Mouse (Mus musculus): Measurements from ENCODE around the gene Nphp4.
"Not testable (repeated sequence)": the region's sequence is repeated elsewhere in the genome, so short reads cannot be mapped to it uniquely, and the experiment has no call there.

Nphp4 gene

DNA sequence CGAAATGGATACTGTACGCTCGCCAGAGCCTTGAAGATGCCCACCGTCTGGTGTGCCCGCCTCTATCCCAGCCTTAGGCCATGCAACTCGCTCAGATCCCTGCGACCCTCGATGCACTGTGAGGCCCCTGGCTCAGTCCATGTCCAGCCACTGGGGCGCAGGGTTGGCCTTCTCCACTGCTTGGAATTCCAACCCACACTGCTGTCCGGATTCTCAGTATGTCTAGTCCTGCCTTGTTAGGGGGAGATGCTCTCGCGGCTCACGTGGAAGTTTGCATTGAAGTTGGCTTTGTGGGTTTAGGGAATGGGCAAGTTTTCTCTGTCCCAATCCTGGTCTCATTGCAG, 1.7 kb downstream of the Nphp4 start:
- no peak for DNase-seq (ENCODE audit: low spot score in 2 of 2)

DNA sequence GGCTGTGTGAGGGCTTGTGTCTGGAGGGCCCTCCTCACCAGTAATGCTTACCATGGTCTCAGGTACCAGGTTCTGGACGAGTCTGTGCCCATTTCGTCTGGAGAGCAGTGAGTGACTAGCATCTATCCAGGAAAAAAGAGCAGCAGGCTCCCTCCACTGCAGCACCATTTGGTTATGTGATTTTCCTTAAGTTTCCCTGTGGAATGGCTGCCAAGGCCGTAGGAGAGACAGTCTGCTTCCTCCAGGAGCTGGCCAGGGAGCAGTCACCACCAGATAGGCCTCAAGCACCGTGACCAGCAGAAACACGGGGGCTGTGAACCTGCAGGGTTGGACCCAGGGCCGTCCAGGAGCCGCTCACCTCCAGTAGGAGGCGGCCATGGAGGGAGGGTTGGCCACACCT, 3.9 kb downstream of the Nphp4 start:
- DNase-seq (ENCODE audit: low spot score in 2 of 2) = no peak

DNA sequence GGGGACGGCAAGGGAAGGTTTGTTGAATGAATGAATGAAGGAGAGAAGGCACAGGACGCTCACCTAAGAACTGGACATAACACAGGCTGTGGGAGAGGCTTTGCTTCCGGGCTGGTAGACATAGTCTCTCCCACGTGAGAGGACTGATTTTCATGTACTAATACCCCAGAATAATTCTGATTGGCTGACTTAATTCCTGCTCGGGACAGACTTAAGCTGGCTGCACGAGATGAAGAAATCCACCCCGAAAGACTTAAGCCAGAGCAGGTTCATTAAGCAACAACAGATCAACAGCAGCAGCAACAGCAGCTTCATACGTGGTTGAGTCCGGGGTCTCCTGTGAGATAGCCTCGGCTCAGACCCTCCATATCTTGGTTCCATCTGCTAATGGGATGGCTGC, 11.5 kb downstream of the Nphp4 start:
- no peak for DNase-seq (ENCODE audit: low spot score in 2 of 2)

DNA sequence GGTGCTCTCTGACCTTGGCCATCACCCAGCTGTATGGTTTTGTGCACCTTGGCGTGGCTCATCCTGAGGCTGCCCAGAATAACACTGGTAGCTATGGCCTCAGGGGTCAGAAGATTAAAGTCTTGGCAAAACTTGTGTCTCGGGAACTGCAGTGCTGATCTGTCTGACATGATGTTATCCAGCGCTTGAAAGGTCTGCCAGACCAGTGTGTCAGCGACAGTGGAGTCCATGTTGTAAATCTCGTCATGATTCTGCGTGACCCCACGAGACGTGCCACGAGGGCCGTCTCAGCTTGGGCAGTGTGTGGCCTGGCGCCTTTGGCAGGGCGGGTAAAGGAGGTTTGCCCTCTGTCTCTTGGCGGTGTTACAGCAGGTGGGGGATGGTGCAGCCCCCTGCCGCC, 13.8 kb downstream of the Nphp4 start:
- no peak for DNase-seq (ENCODE audit: low spot score in 2 of 2)

DNA sequence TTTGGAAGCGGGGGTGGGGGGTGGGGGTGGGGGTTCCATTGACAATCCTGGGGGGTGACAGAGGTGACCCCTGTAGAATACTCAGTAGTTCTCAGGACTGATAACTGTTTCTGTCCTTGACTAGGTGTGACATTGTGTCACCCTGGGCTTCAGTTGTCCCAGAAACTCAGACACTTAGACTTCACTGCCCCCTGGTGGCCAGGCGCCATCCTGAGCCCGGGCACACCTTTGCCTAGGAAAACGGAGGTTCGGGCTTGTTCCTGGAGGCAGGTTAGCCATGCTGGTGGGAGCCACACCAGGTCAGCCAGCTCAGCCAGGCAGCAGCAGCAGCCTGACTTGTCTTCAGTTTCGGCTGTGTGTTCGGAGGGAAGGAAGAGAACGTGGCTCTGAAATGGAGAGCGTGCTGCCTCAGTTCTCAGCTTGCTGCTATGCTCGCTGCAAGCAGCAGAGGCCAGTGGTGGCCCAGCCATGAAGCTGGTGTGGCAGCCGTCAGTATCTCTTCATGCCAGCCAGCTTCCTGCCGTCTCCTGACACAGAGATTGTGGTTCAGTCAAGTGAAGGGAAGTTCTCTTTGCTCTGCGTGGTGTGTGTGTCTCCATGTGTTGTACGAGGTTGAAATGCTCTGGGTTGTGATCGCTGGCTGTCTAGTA, 14.9 kb downstream of the Nphp4 start:
- peak; percentile 71 to 81 for DNase-seq (ENCODE audit: low spot score in 2 of 2)

DNA sequence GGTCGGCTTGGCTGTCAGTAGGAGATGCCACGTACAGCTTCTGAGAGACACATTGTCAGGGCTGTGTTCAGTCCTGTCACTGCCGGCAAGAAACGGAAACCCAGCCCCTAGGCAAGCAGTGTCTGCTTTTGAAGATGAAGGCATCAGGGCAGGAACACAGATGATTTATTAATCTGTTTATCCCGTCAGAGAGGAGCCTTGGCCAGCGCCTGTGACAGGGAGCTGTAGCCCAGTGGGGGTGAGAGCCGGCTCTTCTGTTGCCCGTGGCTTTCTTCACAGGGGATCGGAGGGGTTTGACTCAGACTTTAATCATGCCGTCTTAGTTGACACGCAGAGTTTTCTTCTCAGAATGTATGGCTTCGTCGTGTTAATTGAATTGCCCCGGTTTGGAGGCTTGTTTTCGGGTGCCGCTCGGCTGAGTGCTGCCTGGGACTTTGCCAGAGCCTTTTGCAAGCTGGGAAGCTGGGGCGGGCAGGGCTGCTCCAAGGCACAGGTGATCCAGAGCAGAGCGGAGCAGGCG, 17.9 kb downstream of the Nphp4 start:
- DNase-seq (ENCODE audit: low spot score in 2 of 2) = no peak

DNA sequence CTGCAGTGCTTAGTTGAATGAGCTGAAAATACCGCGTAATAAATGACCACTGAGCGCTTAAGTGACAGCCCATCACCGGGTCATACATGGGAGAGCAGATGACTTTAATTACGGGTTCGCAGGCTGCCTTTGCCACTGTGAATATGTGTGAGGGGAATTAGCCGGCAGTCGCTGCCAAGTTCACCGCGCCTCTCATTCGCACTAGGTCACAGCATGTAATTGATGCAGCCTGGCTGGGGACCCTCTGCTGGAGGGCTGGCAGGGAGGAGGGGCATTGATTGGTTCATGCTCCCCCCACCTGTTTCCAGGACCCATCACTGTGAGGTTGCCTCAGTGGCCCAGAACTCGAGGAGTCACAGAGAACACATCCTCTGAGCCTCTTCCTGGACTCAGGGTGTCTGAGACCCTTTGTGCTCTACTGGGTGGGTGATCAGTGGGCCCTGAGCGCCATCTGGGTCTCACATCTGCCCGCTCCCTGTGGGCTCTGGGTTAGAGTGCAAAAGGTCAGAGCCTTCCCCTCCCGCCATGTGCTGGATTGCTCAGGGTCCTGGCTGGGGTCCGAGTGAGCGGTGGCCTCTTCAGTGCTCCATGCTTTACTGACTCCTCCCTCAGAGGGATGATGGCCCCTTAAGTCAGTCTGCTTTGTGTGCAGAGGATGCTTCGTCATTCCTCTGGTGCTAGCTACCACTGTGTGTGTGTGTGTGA, 35.9 kb downstream of the Nphp4 start:
- no peak for DNase-seq (ENCODE audit: low spot score in 2 of 2)

DNA sequence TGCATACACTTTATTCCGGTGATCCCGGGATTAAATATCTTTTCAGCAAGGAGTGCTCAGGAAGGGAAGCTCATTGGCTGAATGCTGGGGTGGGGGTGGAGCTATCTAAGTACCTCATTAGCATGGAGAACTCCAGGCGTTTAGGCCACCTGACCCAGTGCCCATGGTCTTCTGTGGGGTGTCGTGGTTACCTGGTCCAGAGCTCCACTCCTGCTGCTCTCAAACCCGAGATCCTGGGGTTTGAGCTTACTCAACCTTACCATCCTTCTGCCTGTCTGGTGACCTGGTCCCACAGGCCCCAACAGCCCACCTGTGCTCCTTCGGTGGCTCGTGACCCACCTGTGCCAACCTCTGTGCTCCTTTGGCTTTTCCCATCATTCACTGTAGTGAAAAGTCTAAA, 38.4 kb downstream of the Nphp4 start:
- no peak for DNase-seq (ENCODE audit: low spot score in 2 of 2)

DNA sequence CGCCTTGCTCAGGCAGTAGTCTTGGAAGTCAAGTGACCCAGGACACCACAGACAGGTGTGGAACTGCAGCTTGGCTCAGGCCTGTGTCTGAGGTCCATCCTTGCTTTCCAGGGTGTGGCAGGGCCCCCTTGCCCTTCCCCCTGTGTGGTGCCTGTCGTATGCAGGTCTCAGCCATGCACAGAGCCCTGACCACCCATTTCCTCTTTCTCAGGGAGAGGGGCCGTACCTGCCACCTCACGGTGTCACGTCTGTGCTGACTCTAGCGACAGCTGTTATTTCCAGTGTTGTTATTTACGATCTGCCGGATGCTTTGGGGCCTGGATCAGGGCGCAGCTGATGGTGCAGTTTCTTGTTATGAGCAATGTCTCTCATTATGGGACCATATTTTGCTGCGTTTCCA, 42.6 kb downstream of the Nphp4 start:
- no peak for DNase-seq (ENCODE audit: low spot score in 2 of 2)

DNA sequence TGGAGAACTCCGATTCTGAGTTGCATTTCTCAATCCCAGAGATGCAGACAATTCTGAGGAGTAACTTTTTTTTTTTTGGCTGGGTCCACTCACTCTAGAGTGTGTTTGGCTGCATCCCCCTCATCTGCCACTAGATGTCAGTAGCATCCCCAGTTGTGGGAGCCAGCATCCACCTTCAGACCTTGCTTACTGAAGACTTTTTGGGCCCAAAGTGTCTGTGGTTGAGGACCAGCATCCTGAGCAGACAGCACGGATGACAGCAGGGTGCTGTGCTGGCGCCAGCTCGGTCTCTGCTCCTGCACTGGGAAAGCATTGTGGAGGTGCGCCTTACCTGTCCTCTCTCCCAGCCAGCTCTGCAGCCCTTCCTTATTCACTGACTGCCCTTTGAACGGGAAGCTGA, 43.6 kb downstream of the Nphp4 start:
- peak; percentile 78 to 84 for DNase-seq (ENCODE audit: low spot score in 2 of 2)

DNA sequence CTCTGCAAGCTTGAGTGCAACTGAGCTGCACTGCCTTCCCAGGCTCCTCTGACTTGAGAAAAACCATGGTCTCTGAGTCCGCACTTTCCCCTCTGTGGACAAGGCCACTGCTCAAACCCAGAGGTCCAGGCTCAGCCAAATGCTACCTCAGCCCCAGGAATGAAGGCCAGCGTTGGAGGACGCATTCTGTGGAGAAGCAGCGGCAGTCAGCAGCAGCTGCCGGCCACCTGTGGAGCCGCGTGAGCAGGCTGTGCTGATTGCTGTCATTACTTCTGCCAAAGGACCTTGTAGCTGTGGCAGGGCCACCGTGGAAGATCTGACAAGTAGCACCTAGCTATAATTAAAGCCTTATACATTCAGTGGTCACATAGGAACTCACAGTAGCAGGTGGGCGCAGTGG, 56.4 kb downstream of the Nphp4 start:
- DNase-seq (ENCODE audit: low spot score in 2 of 2) = no peak

DNA sequence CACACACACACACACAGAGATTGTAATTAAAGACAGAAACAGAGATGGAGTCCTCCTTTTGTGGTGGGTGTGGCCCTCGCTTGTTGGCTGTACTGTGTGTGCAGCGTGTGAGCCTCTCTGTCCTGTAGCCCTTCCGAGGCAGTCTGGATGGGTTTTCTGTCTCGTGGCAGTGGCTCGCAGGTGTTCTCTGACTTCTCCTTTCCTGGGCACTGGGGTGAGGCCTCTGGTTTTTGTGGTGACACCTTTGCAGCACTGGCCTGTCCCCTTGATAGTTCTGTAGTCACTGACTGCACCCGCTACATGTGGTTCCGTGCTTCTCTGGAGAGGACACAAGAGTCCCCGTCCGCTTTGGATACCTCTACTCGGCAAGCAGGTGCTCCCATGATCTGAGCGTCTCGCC, 63.2 kb downstream of the Nphp4 start:
- DNase-seq (ENCODE audit: low spot score in 2 of 2) = no peak

DNA sequence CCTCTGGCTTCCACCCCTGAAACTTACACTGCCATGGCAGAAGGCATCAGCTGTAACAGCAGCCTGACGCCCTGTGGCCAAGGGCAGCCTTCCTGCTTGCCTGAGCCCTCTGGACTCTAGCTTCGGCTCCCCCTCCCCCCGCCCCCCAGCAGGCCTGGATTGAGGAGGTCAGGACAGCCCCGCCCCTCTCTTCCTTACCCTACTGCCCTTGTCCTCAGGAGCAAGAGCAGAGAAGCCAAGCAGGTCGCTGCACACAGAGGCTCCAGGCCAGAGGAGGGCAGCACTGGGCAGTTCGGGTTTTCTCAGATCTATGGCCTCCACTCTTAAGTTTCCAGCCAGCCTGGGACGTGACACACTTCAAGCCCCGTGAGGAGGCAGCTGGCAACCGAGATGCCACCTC, 64.7 kb downstream of the Nphp4 start:
- DNase-seq (ENCODE audit: low spot score in 2 of 2) = no peak

DNA sequence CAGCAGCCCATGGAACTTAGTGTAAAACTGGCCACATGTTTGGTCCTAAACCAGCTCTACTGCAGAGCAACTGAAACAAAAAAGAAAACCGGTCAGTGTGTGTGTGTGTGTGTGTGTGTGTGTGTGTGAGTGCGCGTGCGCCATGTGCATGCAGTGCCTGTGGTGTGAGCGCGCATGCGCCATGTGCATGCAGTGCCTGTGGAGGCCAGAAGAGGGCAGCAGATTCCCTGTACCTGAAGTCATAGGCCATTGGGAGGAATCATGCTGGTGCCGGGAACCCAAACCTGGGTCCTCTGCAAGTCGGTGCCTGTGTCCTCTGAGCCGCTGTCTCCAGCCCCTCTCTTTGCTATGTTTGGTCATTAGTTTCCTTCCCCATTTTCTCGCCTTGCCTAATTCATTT, 65.9 kb downstream of the Nphp4 start:
- no peak for DNase-seq (ENCODE audit: low spot score in 2 of 2)

DNA sequence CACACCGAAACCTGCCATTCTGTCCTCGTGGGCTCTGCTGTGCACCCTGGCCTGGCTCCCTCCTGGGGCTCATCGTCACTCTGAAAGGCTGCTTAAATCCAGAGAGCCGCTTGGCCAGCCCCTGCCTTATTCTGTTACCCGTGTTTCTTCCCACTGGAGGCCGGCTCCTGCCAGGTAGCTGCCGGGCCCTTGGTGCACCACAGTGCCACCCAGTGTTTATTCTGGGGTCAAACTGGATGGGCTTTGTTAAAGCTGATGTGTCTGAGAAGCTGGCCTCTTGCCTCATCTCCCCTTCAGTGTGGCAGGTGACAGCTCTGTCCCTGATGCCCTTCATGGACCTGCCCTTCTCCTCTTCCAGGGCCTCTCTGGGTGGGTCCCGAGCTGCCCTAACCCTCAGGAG, 70.0 kb downstream of the Nphp4 start:
- DNase-seq (ENCODE audit: low spot score in 2 of 2) = no peak

DNA sequence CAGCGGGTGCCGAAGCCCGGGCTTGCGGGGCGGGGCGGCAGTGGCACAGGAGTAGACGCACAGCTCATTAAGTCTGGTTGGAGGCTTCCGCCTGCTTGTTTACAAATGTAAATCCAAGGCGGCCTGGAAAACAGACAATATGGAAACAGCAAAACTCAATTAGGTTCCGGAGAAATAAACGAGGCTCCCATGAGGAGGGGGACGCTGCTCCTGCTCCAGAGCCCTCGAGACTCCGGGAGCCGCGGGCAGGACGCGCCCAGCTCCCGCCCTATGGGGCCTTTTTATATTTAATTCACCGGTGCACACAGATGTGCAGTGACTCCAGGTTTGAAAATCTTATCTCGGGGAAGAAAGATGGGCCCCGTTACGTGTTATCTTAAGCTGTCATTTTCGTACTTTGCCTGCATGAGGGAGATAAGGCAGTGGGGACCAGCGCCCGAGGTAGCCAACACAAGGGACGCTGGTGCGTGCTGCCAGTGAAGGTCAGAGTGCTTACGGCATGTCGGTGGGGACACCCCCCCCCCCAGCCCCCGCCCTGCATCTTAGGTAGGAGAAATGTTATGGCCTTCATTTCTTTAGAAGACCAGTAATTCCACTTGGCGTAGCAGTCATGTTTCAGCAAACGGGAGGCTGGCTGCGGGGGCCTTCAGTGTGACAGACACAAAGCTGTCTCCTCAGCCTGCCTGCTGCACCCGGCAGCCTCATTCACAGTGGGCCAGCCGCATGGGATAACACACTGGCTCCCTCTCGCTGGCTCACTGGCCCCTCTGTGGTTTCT, 71.6 kb downstream of the Nphp4 start:
- DNase-seq (ENCODE audit: low spot score in 2 of 2) = no peak

DNA sequence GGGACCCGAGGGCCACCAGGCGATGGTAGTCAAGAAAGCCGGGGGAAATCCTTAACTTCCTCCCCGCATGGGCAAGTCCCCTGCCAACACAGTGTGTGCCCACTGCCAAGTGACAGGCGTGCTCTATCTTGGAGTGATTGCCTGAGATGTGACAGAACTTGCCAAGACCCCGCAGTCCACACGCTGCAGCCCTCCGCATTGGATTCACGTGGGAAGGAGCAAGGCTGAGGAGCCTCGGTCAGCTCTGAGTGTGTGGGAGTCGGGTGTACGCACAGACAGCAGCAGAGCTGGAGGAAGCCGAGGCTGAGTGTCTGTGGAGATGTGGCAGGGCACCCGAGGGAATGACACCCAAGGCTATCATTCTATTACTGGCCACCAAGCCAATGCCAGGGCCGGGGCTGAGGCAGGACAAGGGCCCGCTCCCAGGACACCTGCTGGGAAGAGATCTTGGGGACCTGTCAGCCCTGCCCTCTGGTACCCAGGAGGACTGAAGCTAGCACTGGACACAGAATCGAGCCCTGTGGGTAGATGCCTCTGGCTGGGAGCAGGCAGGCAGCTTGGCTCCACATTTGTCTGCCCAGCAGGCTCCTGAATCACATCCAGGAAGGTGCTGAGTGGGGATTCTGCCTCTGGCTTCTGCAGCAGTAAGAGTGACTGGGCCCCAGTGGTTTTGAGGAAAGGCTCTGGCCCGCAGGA, 73.1 kb downstream of the Nphp4 start:
- DNase-seq (ENCODE audit: low spot score in 2 of 2) = no peak

DNA sequence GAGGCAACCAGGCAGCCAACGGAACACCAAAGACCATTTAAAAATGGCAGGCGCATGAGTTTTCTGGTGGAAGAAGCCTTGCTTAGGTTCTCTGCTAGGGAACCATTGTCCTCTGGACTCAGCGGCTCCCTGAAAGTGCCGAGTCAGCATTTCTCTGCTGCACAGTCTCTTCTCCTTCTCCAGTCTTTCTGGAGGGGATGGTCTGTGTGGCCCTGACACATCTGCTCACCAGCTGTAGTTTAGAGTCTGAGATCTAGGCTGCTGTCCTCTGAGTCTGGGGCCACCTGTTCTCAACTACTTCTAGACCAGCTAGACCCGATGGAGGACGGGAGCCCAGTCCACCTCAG, 73.7 kb downstream of the Nphp4 start:
- DNase-seq (ENCODE audit: low spot score in 2 of 2) = no peak

DNA sequence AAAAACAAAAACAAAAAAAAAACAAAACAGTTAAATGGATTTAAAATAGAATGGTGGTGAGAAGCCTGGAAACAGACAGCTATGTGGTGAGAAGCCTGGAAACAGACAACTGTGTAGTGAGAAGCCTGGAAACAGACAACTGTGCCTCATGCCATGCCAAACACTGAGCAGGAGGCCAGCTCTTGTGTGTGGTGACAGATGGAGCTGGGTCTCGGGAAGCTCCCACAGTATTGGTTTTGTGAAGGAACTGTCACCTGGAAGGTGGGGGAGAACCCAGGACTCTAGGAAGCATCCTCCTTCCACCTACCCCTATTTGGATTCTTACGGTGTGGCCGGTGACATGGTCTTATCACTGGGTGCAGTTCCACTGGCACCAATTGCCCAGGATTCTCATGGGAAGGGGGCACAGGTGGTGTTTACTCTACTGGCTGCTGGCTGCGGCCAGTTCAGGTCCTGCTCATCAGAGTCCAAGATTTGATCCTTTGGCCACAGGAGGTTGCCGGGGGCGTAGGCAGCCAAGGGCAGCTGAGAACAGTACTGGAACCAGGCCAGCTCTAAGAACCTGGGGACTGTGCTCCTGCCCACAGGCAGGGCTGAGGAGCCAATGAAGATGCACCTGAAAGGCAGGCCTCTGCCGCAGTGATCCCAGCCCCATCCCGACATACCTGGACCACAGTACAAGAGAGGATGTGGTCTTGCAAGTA, 77.2 kb downstream of the Nphp4 start:
- no peak for DNase-seq (ENCODE audit: low spot score in 2 of 2)

DNA sequence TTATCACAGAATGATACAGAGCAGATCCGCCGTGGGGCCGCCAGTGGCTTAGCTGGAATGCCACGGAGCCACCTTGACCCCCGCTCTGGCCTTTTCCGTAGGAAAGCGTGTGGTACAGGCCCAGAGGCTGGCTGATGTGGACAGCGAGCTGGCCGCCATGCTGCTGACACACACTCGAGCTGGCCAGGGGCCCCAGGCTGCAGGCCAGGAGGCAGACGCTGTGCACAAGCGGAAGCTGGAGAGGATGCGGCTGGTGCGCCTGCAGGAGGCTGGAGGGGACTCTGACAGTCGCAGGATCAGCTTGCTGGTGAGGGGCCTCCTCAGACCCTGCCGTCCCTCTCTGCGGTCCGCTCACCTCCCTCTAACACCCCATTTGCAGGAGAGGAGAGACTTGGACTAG, 77.9 kb downstream of the Nphp4 start:
- DNase-seq (ENCODE audit: low spot score in 2 of 2) = no peak

DNA sequence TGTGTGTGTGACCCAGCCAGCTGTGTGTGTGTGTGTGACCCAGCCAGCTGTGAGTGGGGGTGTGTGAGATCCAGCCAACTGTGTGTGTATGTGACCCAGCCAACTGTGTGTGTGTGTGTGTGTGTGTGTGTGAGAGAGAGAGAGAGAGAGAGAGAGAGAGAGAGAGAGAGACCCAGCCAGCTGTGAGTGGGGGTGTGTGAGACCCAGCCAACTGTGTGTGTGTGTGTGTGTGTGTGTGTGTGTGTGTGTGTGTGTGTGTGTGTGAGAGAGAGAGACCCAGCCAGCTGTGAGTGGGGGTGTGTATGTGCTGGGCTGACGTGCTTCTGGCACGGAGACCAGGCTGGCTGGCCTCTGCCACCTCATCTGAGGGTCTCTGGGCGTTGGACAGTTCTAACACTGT, 79.3 kb downstream of the Nphp4 start:
- not testable (repeated sequence) for DNase-seq (ENCODE audit: low spot score in 2 of 2)

DNA sequence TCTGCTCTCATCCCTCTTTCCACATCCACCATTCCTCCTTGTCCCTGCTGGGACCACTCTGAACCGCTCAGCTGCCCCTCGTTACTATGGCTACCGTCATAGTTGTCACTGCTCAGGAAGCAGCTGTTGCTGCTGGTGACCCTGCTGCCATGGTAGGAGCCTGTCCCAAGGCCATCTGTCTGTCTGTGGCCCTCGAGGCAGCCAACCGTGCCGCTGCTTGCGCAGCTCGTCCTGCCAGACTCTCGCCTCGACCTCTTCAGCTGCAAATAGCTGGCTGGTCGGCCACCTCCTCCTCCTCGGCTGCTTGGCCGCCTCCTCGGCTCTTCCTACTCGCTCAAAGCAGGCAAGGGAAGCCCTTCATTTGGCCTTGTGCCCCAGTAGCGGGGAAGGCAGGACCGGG, 81.7 kb downstream of the Nphp4 start:
- DNase-seq (ENCODE audit: low spot score in 2 of 2) = no peak
